Mouse (Mus musculus) embryo, embryonic 11 days (tissue): ENCODE results near the gene Dcaf5.
A peak's percentile ranks its signal among the peaks of the same experiment; 100 is the strongest.

ENCODE experiments used
- DNase-seq: peaks from one replicate; pipeline ENCODE4 v3.0.0-alpha.2; 2015

The Dcaf5 gene

DNA sequence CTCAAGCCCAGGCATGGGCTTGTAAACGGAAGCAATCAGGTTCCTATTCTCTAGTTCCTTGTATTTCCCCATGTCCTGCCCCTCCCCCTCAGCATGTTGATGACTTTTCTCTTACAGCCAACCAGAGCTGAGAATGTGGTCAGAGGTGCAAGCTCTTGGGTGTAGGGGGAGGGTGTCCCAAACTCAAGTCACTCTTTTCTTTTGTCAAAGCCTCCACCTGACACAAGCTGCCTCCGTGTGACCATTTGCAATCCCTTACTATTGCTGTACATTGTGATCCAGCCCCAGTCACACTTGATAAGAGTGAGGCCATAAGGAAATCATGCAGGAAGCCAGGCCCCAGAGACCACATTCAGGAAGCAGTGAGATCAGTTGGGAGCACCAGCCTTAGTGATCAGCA is 104.8 kb downstream of the Dcaf5 start:
- DNase-seq = peak; percentile 13

GRCm38 (mm10) chr12:80330819-80331218 is 105.6 kb downstream of the Dcaf5 start:
- no peak for DNase-seq

GRCm38 (mm10) chr12:80329641-80330040 is 106.8 kb downstream of the Dcaf5 start:
- DNase-seq = no peak

DNA sequence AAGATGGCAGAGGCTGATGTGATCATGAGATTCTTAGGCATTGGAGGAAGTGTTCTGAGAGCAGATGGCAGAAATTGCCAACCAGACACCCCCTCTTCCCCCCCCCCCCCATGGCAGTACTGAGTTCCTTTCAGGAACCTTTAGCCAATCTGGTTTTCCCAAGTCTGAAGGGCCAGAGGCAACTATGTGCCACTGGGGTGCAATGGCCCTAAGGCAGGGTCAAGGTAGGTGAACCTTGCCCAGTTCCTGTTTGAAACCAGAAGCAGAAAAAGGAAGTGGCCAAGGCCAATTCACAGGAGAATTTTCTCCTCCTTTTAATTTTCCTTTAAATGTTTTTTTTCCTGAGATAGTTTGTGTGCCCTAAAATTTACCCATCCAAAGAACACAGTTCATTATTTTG is 110.4 kb downstream of the Dcaf5 start:
- no peak for DNase-seq

- peak; percentile 17 for DNase-seq
These were observed 111.6 kb downstream of the Dcaf5 start for GRCm38 (mm10) chr12:80324785-80325131.

GRCm38 (mm10) chr12:80324051-80324784 is 112.2 kb downstream of the Dcaf5 start:
- DNase-seq = no peak

GRCm38 (mm10) chr12:80323371-80324050 is 112.9 kb downstream of the Dcaf5 start:
- peak; percentile 15 for DNase-seq

DNA sequence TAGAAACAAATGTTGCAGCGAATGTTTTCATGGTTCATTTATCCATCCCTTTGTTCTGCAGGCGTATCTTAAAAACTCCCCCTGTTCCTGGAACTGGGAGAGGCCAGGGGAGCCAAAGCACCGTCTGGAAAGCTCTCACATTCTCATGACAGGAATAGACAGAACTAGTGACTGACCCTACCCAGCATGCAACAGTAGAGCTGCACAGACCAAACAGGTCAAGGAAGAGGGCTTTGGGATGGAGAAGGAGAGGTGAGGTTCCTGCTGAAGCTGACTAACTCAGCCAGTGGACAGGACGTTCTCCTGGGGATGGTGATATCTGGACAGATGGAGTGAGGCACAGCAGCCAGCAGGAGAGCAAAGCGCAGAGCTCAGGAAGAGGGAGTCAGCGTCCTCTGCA is 113.9 kb downstream of the Dcaf5 start:
- no peak for DNase-seq

DNA sequence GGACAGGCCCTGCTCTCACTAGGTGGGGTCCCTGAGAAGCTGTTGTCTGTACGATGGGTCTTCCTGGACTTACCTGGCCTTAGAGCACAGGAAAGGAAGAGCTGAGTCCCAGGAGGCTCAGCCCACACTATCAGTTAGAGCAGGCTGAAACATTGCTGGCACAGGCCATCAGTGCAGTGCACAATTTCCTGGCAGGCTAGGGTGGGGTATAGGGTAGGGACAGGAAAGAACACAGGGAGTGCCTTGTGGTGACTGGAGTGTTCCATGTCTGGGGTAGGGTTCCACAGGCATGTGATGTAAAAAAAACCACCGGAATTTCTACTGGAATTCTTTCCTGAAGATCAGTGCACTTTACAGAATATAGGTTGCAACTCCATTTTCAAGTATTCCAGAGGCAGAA is 117.3 kb downstream of the Dcaf5 start:
- DNase-seq = no peak

- no peak for DNase-seq
These were observed 121.1 kb downstream of the Dcaf5 start for GRCm38 (mm10) chr12:80315321-80315720.

DNA sequence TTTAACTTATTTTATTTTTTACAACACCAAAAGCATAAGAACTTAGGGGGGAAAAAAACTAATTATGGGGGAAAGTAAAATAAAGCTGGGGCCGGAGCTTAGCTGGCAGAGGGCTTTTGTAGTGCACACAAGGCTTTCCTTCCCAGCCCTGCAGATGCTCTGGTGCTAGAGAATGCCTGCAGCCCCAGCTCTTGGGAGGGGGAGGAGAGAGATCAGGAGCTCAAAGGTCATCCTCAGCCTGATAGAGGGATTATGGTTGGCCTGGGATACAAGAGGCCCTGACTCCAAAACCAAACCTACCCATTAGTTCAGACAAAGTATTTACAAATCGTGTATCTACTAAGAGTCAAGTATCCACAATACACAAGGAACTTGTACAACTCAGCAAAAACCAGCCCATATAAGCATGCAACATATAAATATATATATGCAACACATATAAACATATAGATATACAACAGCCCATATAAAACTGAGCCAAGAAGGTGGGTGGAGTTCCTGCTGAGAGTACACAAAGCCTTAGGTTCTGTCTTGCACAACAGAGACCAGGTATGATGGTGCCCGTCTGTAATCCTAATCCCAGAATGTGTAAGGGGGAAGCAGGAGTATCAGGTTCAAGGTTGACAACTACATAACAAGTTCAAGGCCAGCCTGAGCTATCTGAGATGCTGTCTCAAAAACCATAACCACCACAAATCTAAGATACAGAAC is 124.3 kb downstream of the Dcaf5 start:
- DNase-seq = no peak

DNA sequence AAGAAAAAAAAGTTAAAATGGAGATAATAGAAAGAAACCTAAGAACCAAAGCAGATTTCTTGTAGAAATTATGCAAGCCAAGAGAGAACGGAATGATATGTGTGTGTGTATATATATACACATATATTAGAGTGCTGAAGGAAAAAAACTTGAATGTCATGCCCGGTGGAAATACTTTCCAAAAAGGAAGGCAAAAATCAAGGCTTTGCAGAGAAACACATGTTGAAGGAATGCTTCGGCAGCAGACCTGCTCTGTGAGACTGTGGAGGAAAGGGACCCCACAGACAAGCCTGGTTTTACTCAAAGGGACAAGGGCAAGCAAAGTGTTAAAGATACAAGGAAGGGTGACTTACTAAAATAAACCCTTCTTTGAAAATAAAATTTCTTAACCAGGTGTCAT is 128.8 kb downstream of the Dcaf5 start:
- no peak for DNase-seq

DNA sequence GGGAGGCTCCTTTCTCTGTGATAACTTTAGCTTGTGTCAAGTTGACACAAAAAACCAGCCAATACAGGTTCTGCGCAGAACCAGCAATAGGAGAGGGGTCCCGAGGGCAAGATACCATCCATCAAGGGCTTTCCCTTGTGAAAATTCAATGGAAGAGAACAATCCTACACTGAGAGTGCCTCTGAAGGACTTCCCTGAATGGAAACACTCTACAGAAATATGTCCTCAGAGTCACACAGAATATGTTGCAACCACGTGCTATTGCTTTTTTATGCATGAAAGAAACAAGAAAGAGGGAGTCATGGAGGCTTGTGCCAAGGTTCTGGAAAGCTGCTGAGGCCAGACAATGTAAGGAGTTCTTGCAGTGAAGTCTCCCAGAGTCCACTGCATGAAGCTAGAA is 131.9 kb downstream of the Dcaf5 start:
- no peak for DNase-seq

- no peak for DNase-seq
These were observed 135.5 kb downstream of the Dcaf5 start for GRCm38 (mm10) chr12:80300833-80301456.

- no peak for DNase-seq
These were observed 137.7 kb downstream of the Dcaf5 start for GRCm38 (mm10) chr12:80298714-80299113.

DNA sequence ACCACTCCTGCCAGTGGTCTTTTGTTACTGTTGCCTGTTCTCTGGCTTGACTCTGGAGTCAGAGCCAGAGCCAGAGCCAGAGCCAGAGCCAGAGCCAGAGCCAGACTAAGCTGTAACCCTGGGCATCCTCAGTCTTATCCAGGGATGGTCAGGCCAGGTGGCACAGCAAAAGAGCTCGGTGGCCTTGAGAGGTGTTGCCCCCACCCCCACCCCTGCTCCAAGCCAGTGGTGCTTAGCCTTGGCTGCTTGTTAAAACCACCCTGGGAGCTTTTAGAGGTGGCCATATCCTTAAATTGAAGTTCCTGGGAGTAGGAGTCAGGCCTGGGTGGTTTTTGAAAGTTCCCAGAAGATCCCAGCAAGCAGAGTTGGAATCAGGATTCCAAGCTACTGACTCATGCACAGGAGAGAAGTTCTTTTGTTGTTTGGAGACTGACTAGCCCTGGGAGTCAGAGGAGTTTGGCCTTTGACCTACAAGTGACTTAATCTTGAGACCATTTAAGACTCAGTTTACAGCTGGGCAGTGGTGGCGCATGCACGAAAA is 144.4 kb downstream of the Dcaf5 start:
- no peak for DNase-seq

DNA sequence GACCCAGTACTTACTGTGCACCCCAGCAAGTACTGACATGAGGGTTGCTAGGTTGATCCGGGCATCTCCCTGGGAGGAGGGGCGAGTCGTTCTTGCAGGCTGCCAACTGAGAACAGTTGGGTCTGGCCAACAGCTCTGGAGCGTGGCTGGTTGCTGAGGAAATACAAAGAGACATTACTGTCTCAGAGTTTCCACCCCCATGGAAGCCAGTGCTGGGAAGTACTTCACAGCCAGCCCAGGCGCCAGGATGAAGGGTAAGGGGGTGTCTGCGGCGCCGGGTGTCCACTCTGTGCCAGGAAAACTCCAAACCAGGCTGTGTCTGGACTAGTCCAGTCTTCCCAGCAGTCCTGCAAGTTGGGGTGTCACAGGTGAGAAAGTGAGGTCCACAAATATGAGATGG is 145.4 kb downstream of the Dcaf5 start:
- DNase-seq = no peak

GRCm38 (mm10) chr12:80290483-80290882 is 145.9 kb downstream of the Dcaf5 start:
- DNase-seq = no peak

DNA sequence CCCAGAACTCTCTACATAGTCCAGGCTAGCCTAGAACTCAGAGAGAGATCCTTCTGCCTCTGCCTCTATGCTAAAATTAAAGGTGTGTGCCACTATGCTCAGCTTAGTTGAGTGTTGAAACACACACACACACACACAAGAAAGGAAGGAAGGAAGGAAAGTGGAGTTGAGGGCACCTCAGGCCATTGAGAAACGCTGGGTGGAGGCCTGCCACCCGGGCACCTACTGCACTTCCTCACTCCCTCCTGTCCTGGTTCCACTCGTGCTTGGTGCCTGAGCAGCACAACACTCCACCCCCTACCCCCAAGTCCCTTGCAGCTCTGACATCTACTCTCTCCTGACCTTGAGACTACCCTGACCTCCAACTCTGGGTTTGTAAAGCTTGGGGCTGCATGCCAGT is 146.7 kb downstream of the Dcaf5 start:
- DNase-seq = no peak

GRCm38 (mm10) chr12:80285890-80286289 is 150.5 kb downstream of the Dcaf5 start:
- no peak for DNase-seq
